Mouse (Mus musculus) liver, postnatal 0 days (tissue): ENCODE results near the gene Olfr1512. TPM values are rescaled to one million over a fixed set of nuclear protein-coding genes. Genes with fewer than 3 reads are reported as not detected.
A peak's percentile ranks its signal among the peaks of the same experiment; 100 is the strongest.

ENCODE experiments used
- ATAC-seq: fragments of 200-750 bp; cut with Nextera tagmentation; 2 replicates; pipeline ENCODE4 v1.8.0; 2017; ENCODE audit warnings: mild to moderate bottlenecking, moderate library complexity
- DNase-seq: peaks from one replicate; pipeline ENCODE4 v3.0.0-alpha.2; 2016
- H3K27ac ChIP-seq: fragments of 300-500 bp; sonication (generic); 2 replicates; pipeline ENCODE4 v1.5.1; 2014; ENCODE audit warnings: antibody characterized with exemption, moderate library complexity, mild to moderate bottlenecking, low read depth
- H3K27me3 ChIP-seq: fragments of 300-500 bp; sonication (generic); 2 replicates; pipeline ENCODE4 v1.6.1; 2014; ENCODE audit warnings: low read length, control low read depth, mixed read lengths; ENCODE audit not compliant: insufficient read depth
- H3K36me3 ChIP-seq: fragments of 300-500 bp; sonication (generic); replicated peaks from 2 replicates; pipeline ENCODE4 v1.6.1; 2014; ENCODE audit warnings: mild to moderate bottlenecking, control low read depth, low read length, moderate library complexity, mixed read lengths; ENCODE audit not compliant: insufficient read depth
- H3K4me1 ChIP-seq: fragments of 300-500 bp; sonication (generic); 2 replicates; pipeline ENCODE4 v1.6.1; 2014; ENCODE audit warnings: antibody characterized with exemption, mild to moderate bottlenecking, control low read depth; ENCODE audit not compliant: insufficient read depth
- H3K4me2 ChIP-seq: fragments of 300-500 bp; sonication (generic); 2 replicates; pipeline ENCODE4 v1.6.1; 2014; ENCODE audit warnings: low read depth, mild to moderate bottlenecking, low read length, moderate library complexity, mixed read lengths
- H3K4me3 ChIP-seq: fragments of 300-500 bp; sonication (generic); 2 replicates; pipeline ENCODE4 v1.5.1; 2014; ENCODE audit warnings: low read depth, low read length
- H3K9ac ChIP-seq: fragments of 300-500 bp; sonication (generic); replicated peaks from 2 replicates; pipeline ENCODE4 v1.6.1; 2014; ENCODE audit warnings: mild to moderate bottlenecking, moderate library complexity
- H3K9me3 ChIP-seq: fragments of 300-500 bp; sonication (generic); 2 replicates; pipeline ENCODE4 v1.6.1; 2016; ENCODE audit warnings: mild to moderate bottlenecking, control low read depth, low read length, mixed read lengths
- CTCF ChIP-seq: sonication (generic); IDR thresholded peaks from 2 replicates; pipeline ENCODE4 v1.5.1; 2016; ENCODE audit warnings: antibody characterized with exemption, low read depth
- EP300 ChIP-seq: IDR thresholded peaks from 2 replicates; pipeline ENCODE4 v1.6.1; 2016; ENCODE audit warnings: antibody characterized with exemption, low read depth, mild to moderate bottlenecking
- WGBS: fragments of 180-500 bp; shearing (Covaris S2); extraction: QIAGEN DNeasy Blood & Tissue Kit; methylation state at CpG from one replicate; pipeline ENCODE4 v1.1.7; 2014; ENCODE audit not compliant: insufficient replicate concordance; 5-methylcytosine and 5-hydroxymethylcytosine counted together
- polyA plus RNA-seq: library from polyadenylated mRNA; unstranded; fragments of >200 nt; fragmentation: Nextera tagmentation; extraction: Ambion mirVana; gene quantifications from 2 replicates; pipeline ENCODE4 v1.2.1, GENCODE M21; 2015

Olfr1512 gene
- polyA plus RNA-seq, 1 experiment from 2014 or later: not detected

GRCm38 (mm10) chr14:52368741-52369140 is 10.2 kb downstream of the Olfr1512 start:
- H3K27me3 ChIP-seq: no peaks in the 10 kb centered on the region
- H3K27ac ChIP-seq: no peak overlapping the region
- H3K9ac ChIP-seq: no peak overlapping the region
- no peaks in the 10 kb centered on the region for H3K36me3 ChIP-seq
- no peak for TF ChIP-seq EP300
- TF ChIP-seq CTCF: no peak
- WGBS: 80% methylated on average over 3 of the region's 3 CpGs
- H3K4me2 ChIP-seq: no peak overlapping the region
- no peak overlapping the region for H3K4me3 ChIP-seq
- no peak for ATAC-seq
- no peak for DNase-seq
- H3K4me1 ChIP-seq: no peaks in the 10 kb centered on the region
- no peaks in the 10 kb centered on the region for H3K9me3 ChIP-seq

GRCm38 (mm10) chr14:52356308-52356707 is 22.7 kb downstream of the Olfr1512 start, which contains the start of gene Olfr1513:
Gene Olfr1513, minus strand, starts transcription at chr14:52356408.
- no peaks in the 10 kb centered on the region for H3K27me3 ChIP-seq
- H3K4me3 ChIP-seq: no peak within 1 kb of the TSS
- no peaks in the 10 kb centered on the region for H3K9me3 ChIP-seq
- H3K4me1 ChIP-seq: no peaks in the 10 kb centered on the region
- no peak for TF ChIP-seq EP300
- TF ChIP-seq CTCF: no peak
- H3K27ac ChIP-seq: no peak within 1 kb of the TSS
- ATAC-seq (no peak), DNase-seq (no peak)
- no peak within 1 kb of the TSS for H3K9ac ChIP-seq
- H3K4me2 ChIP-seq: no peak within 1 kb of the TSS
- H3K36me3 ChIP-seq: no peaks in the 10 kb centered on the region
- 58% methylated on average over 4 of the region's 4 CpGs for WGBS

GRCm38 (mm10) chr14:52339512-52339852 is 39.5 kb downstream of the Olfr1512 start:
- Histone ChIP-seq H3K4me1 (no peaks in the 10 kb centered on the region), H3K4me2 (no peak overlapping the region), H3K36me3 (no peaks in the 10 kb centered on the region), H3K9ac (no peak overlapping the region), H3K27ac (no peak overlapping the region), H3K4me3 (no peak overlapping the region), H3K27me3 (peaks cover 4% of the 10 kb centered on the region; the same call in 1 of the 2 replicates), H3K9me3 (no peaks in the 10 kb centered on the region)
- no peak for TF ChIP-seq CTCF
- no peak for TF ChIP-seq EP300
- ATAC-seq (no peak), DNase-seq (no peak)
- WGBS: 61% methylated on average over 6 of the region's 6 CpGs

- WGBS: 27% methylated on average over 21 of the region's 21 CpGs
- Histone ChIP-seq H3K9ac (no peak overlapping the region), H3K4me3 (no peak overlapping the region), H3K4me1 (no peaks in the 10 kb centered on the region), H3K27me3 (peaks cover 4% of the 10 kb centered on the region; the same call in 1 of the 2 replicates), H3K4me2 (no peak overlapping the region), H3K9me3 (no peaks in the 10 kb centered on the region), H3K27ac (no peak overlapping the region), H3K36me3 (no peaks in the 10 kb centered on the region)
- peak; percentile 46 for DNase-seq
- TF ChIP-seq CTCF (peak; percentile 96), EP300 (no peak)
- peak; percentile 33; the same call in 1 of the 2 replicates for ATAC-seq
These were observed 40.0 kb downstream of the Olfr1512 start for GRCm38 (mm10) chr14:52338751-52339511.

GRCm38 (mm10) chr14:52332171-52332570 is 46.8 kb downstream of the Olfr1512 start:
- Histone ChIP-seq H3K27me3 (peaks cover 34% of the 10 kb centered on the region), H3K9me3 (no peaks in the 10 kb centered on the region), H3K4me1 (no peaks in the 10 kb centered on the region), H3K36me3 (no peaks in the 10 kb centered on the region), H3K27ac (no peak overlapping the region), H3K9ac (no peak overlapping the region), H3K4me2 (no peak overlapping the region), H3K4me3 (no peak overlapping the region)
- 90% methylated on average over 3 of the region's 3 CpGs for WGBS
- TF ChIP-seq CTCF (no peak), EP300 (no peak)
- ATAC-seq: no peak
- DNase-seq: no peak

- DNase-seq (no peak), ATAC-seq (no peak)
- TF ChIP-seq CTCF (no peak), EP300 (no peak)
- WGBS: 35% methylated on average over 4 of the region's 4 CpGs
- H3K4me2 ChIP-seq: no peak overlapping the region
- no peak overlapping the region for H3K27ac ChIP-seq
- H3K9ac ChIP-seq: no peak overlapping the region
- H3K36me3 ChIP-seq: no peaks in the 10 kb centered on the region
- no peaks in the 10 kb centered on the region for H3K9me3 ChIP-seq
- H3K4me1 ChIP-seq: no peaks in the 10 kb centered on the region
- peaks cover 38% of the 10 kb centered on the region for H3K27me3 ChIP-seq
- H3K4me3 ChIP-seq: no peak overlapping the region
These were observed 47.8 kb downstream of the Olfr1512 start for GRCm38 (mm10) chr14:52331069-52331750.
